Mouse (Mus musculus) hindbrain, embryonic 11.5 days (tissue): ENCODE measurements around the gene Galnt12. TPM values are rescaled to one million over a fixed set of nuclear protein-coding genes. Genes with fewer than 3 reads are reported as not detected.

ENCODE experiments used
- ATAC-seq: fragments of 200-750 bp; cut with Nextera tagmentation; 2 replicates; pipeline ENCODE4 v1.8.0; 2017; ENCODE audit warnings: mild to moderate bottlenecking, moderate TSS enrichment, moderate library complexity; ENCODE audit not compliant: low FRiP score
- DNase-seq: peaks from one replicate; pipeline ENCODE4 v3.0.0-alpha.2; 2015; ENCODE audit warnings: low spot score
- H3K27ac ChIP-seq: fragments of 300-500 bp; sonication (generic); 2 replicates; pipeline ENCODE4 v1.5.1; 2014; ENCODE audit warnings: mild to moderate bottlenecking, low read depth, low read length
- H3K27me3 ChIP-seq: fragments of 300-500 bp; sonication (generic); 2 replicates; pipeline ENCODE4 v1.6.1; 2014; ENCODE audit warnings: mild to moderate bottlenecking, low read length, moderate library complexity, mixed read lengths; ENCODE audit not compliant: control insufficient read depth, insufficient read depth
- H3K36me3 ChIP-seq: fragments of 300-500 bp; sonication (generic); 2 replicates; pipeline ENCODE4 v1.6.1; 2014; ENCODE audit warnings: mild to moderate bottlenecking, low read length, moderate library complexity, mixed read lengths; ENCODE audit not compliant: control insufficient read depth, insufficient read depth
- H3K4me1 ChIP-seq: fragments of 300-500 bp; sonication (generic); replicated peaks from 2 replicates; pipeline ENCODE4 v1.6.1; 2014; ENCODE audit warnings: low read length, mixed read lengths; ENCODE audit not compliant: control insufficient read depth, insufficient read depth
- H3K4me2 ChIP-seq: fragments of 300-500 bp; sonication (generic); replicated peaks from 2 replicates; pipeline ENCODE4 v1.6.1; 2014; ENCODE audit warnings: mild to moderate bottlenecking, low read depth, low read length
- H3K4me3 ChIP-seq: fragments of 300-500 bp; sonication (generic); 2 replicates; pipeline ENCODE4 v1.5.1; 2014; ENCODE audit warnings: low read depth, low read length
- H3K9ac ChIP-seq: fragments of 300-500 bp; sonication (generic); 2 replicates; pipeline ENCODE4 v1.6.1; 2014; ENCODE audit warnings: low read depth, low read length
- H3K9me3 ChIP-seq: fragments of 300-500 bp; sonication (generic); 2 replicates; pipeline ENCODE4 v1.6.1; 2016; ENCODE audit warnings: low read length; ENCODE audit not compliant: control insufficient read depth
- WGBS: fragments of 180-500 bp; shearing (Covaris S2); extraction: QIAGEN DNeasy Blood & Tissue Kit; methylation state at CpG from one replicate; pipeline ENCODE4 v1.1.7; 2014; 5-methylcytosine and 5-hydroxymethylcytosine counted together
- polyA plus RNA-seq: library from polyadenylated mRNA; unstranded; fragments of >200 nt; fragmentation: Nextera tagmentation; extraction: Ambion mirVana; gene quantifications from 2 replicates; pipeline ENCODE4 v1.2.1, GENCODE M21; 2014

Galnt12 gene
- polyA plus RNA-seq, 1 experiment from 2014 or later: 2.8 TPM

GRCm38 (mm10) chr4:47083824-47084223 lies 7.9 kb upstream of the Galnt12 start:
- Histone ChIP-seq H3K9me3 (no peaks in the 10 kb centered on the region), H3K9ac (no peak overlapping the region), H3K4me3 (no peak overlapping the region), H3K27me3 (no peaks in the 10 kb centered on the region), H3K4me1 (no peaks in the 10 kb centered on the region), H3K27ac (no peak overlapping the region), H3K4me2 (no peak overlapping the region), H3K36me3 (no peaks in the 10 kb centered on the region)
- WGBS: 92% methylated on average over 7 of the region's 7 CpGs
- ATAC-seq: no peak
- no peak for DNase-seq

DNA sequence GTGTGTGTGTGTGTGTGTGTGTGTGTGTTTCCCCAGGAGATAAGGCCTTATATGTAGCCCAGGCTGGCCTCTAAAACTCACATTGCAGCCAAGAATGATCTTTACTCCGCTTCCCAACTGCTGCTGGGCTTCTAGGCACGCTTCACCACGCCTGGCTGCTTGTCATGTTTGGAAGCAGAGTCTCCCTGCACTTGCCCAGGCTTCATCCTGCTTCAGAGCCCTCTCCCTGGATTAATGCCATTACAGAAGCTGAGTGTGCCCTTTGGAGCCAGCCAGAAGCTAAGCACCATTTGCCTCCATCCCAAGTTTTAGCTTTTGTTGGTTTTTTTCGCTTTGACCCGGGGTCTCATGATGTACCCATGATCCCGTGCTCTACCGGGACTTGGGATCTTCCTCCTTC lies 3.0 kb upstream of the Galnt12 start:
- no peak for DNase-seq
- WGBS: 83% methylated on average over 7 of the region's 7 CpGs

DNA sequence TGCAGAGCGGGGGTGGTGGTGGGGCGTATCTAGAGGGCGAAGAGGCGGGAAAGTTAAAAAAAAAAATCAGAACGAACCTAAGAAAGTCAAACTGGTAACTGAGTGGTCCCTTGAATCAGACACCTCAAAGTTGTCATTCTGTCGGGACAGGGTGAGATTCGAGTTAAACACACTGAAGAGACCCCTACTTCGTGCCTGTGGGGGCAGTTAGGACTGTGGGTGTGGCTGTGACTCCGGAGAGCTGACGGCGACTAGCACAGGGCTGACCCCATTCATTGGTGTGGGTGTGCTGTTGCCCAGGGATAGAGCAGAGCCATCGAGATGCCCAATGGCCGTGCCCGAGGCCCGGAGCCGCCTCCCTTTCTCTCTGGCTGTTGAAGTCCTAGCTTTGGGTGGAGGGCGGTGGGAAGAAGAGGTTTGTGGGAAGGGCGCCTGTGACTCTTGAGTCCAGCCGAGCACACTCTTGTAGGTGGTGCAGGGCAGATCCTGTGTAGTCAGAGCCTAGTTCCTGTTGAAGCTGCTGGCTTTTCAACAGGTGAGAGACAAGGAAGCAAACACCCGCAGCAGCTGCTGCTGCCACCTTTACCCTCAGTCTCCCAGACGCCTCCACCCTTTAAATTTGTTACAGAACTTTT lies 795 bp downstream of the Galnt12 start:
- H3K27me3 ChIP-seq: peaks cover 20% of the 10 kb centered on the region
- 0 out of 2 replicates have a peak, but pooled peaks have one; percentile 43 for ATAC-seq
- peak; percentile 57 for DNase-seq
- H3K4me3 ChIP-seq: peak overlapping the region; percentile 68
- no peak overlapping the region for H3K27ac ChIP-seq
- peak overlapping the region; percentile 100 for H3K4me2 ChIP-seq
- H3K4me1 ChIP-seq: peaks cover 5% of the 10 kb centered on the region
- H3K9me3 ChIP-seq: no peaks in the 10 kb centered on the region
- H3K9ac ChIP-seq: peak overlapping the region; percentile 55
- under 1% methylated on average over 21 of the region's 21 CpGs for WGBS
- H3K36me3 ChIP-seq: no peaks in the 10 kb centered on the region

More for the DNA sequence above, 3.0 kb upstream of the Galnt12 start:
- Histone ChIP-seq H3K9ac (no peak overlapping the region), H3K27me3 (peaks cover 15% of the 10 kb centered on the region), H3K4me3 (no peak overlapping the region), H3K9me3 (no peaks in the 10 kb centered on the region), H3K36me3 (no peaks in the 10 kb centered on the region), H3K4me1 (peaks cover 5% of the 10 kb centered on the region), H3K27ac (no peak overlapping the region), H3K4me2 (no peak overlapping the region)
- ATAC-seq: no peak

- Histone ChIP-seq H3K27me3 (peaks cover 20% of the 10 kb centered on the region), H3K36me3 (no peaks in the 10 kb centered on the region), H3K4me3 (no peak overlapping the region), H3K9ac (no peak overlapping the region), H3K9me3 (no peaks in the 10 kb centered on the region), H3K4me1 (peaks cover 5% of the 10 kb centered on the region), H3K27ac (no peak overlapping the region), H3K4me2 (no peak overlapping the region)
- ATAC-seq: no peak
- WGBS: 15% methylated on average over 9 of the region's 9 CpGs
- peak; percentile 31 for DNase-seq
Observed at GRCm38 (mm10) chr4:47093161-47093560, 1.5 kb downstream of the Galnt12 start.

DNA sequence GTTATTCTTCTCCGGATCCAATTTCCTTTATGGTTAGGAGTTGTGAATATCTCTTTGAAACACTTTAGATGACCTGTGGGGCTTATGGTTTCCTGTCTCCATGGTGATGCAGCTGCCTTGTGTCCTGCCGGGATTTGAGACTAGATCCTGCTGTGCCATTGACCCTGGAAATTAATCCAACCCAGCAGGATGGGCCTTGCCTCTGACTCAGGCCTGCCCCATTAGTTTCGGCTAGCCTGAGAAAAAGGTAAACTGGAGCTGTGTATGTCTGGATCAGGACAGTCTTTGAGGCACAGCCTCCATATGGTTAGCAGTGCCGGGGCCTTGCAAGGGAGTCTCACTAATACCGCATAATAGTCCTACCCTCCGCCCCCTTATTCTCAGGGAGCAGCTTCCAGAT lies 1.9 kb downstream of the Galnt12 start:
- peak; percentile 40; the same call in 1 of the 2 replicates for ATAC-seq

GRCm38 (mm10) chr4:47103561-47103960 lies 11.9 kb downstream of the Galnt12 start:
- Histone ChIP-seq H3K36me3 (no peaks in the 10 kb centered on the region), H3K4me1 (no peaks in the 10 kb centered on the region), H3K9ac (no peak overlapping the region), H3K4me3 (no peak overlapping the region), H3K9me3 (no peaks in the 10 kb centered on the region), H3K4me2 (no peak overlapping the region), H3K27ac (no peak overlapping the region), H3K27me3 (no peaks in the 10 kb centered on the region)
- WGBS: 94% methylated on average over 10 of the region's 10 CpGs
- ATAC-seq (no peak), DNase-seq (no peak)

More for the DNA sequence above, 1.9 kb downstream of the Galnt12 start:
- no peak overlapping the region for H3K4me3 ChIP-seq
- H3K27me3 ChIP-seq: peaks cover 20% of the 10 kb centered on the region
- no peak overlapping the region for H3K27ac ChIP-seq
- no peak overlapping the region for H3K4me2 ChIP-seq
- peaks cover 5% of the 10 kb centered on the region for H3K4me1 ChIP-seq
- DNase-seq: peak; percentile 31
- H3K9ac ChIP-seq: no peak overlapping the region
- H3K36me3 ChIP-seq: no peaks in the 10 kb centered on the region
- H3K9me3 ChIP-seq: no peaks in the 10 kb centered on the region
- WGBS: 14% methylated on average over 6 of the region's 6 CpGs

DNA sequence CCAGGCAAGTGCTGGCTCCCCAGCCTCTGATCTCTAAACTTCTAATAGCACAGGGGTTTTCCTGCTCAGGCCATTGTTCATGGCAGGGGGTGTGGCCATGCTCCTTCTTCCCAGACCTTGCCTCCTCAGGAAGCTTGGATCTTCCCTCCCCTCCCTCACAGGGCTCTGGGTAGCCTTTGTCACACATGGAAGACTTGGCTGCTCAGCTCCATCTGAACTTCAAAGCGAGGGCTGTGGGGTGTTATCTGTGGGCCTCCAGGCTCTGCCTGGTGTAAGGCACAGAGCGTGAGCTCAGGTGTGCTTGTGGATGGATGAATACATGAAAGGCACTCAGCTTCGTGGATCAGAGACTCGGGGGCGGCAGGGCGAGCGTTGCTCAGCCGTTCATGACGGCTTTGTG lies 20.2 kb downstream of the Galnt12 start:
- Histone ChIP-seq H3K27me3 (no peaks in the 10 kb centered on the region), H3K27ac (no peak overlapping the region), H3K9me3 (no peaks in the 10 kb centered on the region), H3K4me2 (no peak overlapping the region), H3K9ac (no peak overlapping the region), H3K4me1 (no peaks in the 10 kb centered on the region), H3K36me3 (no peaks in the 10 kb centered on the region), H3K4me3 (no peak overlapping the region)
- ATAC-seq: no peak
- DNase-seq: no peak
- 50% methylated on average over 9 of the region's 9 CpGs for WGBS

GRCm38 (mm10) chr4:47112560-47112959 lies 20.9 kb downstream of the Galnt12 start:
- Histone ChIP-seq H3K9me3 (no peaks in the 10 kb centered on the region), H3K4me1 (no peaks in the 10 kb centered on the region), H3K27ac (no peak overlapping the region), H3K36me3 (no peaks in the 10 kb centered on the region), H3K4me3 (no peak overlapping the region), H3K4me2 (no peak overlapping the region), H3K27me3 (no peaks in the 10 kb centered on the region), H3K9ac (no peak overlapping the region)
- ATAC-seq: no peak
- DNase-seq: no peak
- WGBS: 81% methylated on average over 9 of the region's 9 CpGs

- H3K27ac ChIP-seq: no peak overlapping the region
- 68% methylated on average over 13 of the region's 13 CpGs for WGBS
- DNase-seq: peak; percentile 81
- no peaks in the 10 kb centered on the region for H3K4me1 ChIP-seq
- H3K27me3 ChIP-seq: no peaks in the 10 kb centered on the region
- ATAC-seq: no peak
- H3K4me2 ChIP-seq: no peak overlapping the region
- H3K4me3 ChIP-seq: no peak overlapping the region
- H3K9ac ChIP-seq: no peak overlapping the region
- no peaks in the 10 kb centered on the region for H3K36me3 ChIP-seq
- H3K9me3 ChIP-seq: no peaks in the 10 kb centered on the region
Observed at GRCm38 (mm10) chr4:47122051-47122706, 30.5 kb downstream of the Galnt12 start.
